Mouse (Mus musculus): ENCODE data around the gene Enkd1. TPM values are rescaled to one million over a fixed set of nuclear protein-coding genes. Genes with fewer than 3 reads are reported as not detected.

Gene Enkd1
- polyA plus RNA-seq (2014; fragmentation: Illumina TruSeq; extraction: RNeasy Lipid Tissue Mini Kit (QIAGEN cat#74804); ENCODE audit: low read depth, low replicate concordance) = 6.0 TPM

GRCm38 (mm10) chr8:105707498-105708403, at the start of gene Enkd1, which contains the start of gene 4933405L10Rik:
Enkd1 (minus strand) TSS chr8:105708210.
4933405L10Rik (plus strand) TSS chr8:105707655.

GRCm38 (mm10) chr8:105700966-105701824, 6.8 kb downstream of the Enkd1 start, which contains the start of the genes Acd and Pard6a:
Acd (minus strand) TSS chr8:105701102.
Pard6a (plus strand) TSS chr8:105701148.

DNA sequence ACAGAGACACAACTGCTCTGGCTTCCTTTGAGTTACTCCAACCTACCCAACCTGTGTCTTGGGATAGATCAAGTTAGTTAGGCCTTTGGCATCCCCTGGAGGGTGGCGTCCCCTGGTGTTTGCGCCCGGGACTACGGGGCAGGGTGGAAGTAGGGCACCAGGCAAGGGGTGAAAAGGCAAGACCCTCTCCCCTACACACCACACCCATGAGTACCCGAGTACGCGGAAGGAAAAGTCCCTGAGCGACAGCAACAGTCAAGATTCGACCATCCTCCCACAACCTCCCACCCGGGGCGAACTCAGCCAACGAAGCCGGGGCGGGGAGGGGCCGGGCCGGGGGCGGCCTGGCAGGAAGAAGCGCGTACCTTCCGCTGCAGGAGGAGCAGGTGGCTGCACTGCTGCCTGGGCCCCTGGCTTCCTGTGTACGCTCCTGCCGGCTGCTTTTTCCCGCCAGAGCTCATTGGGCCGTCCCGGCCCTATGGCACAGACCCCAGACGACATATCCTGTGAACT, 22.2 kb downstream of the Enkd1 start, which contains the start of gene Carmil2:
TSS of gene Carmil2 (plus strand) at position 479 of the 513 bp plus-strand sequence.

Other genes with a start within 250 kb of the Enkd1 start
- 75.1 TPM for gene Tppp3, start 236.7 kb downstream of the Enkd1 start, polyA plus RNA-seq (2014; fragmentation: Illumina TruSeq; extraction: RNeasy Lipid Tissue Mini Kit (QIAGEN cat#74804); ENCODE audit: low read depth, low replicate concordance)
- gene Zdhhc1, start 211.3 kb downstream of the Enkd1 start, polyA plus RNA-seq (2014; fragmentation: Illumina TruSeq; extraction: RNeasy Lipid Tissue Mini Kit (QIAGEN cat#74804); ENCODE audit: low read depth, low replicate concordance) = 32.3 TPM
- gene Hsd11b2, start 189.5 kb downstream of the Enkd1 start, polyA plus RNA-seq (2014; fragmentation: Illumina TruSeq; extraction: RNeasy Lipid Tissue Mini Kit (QIAGEN cat#74804); ENCODE audit: low read depth, low replicate concordance) = 1.1 TPM
- 128 TPM for gene Atp6v0d1, start 142.2 kb downstream of the Enkd1 start, polyA plus RNA-seq (2014; fragmentation: Illumina TruSeq; extraction: RNeasy Lipid Tissue Mini Kit (QIAGEN cat#74804); ENCODE audit: low read depth, low replicate concordance)
- 18.4 TPM for gene Ripor1, start 103.0 kb downstream of the Enkd1 start, polyA plus RNA-seq (2014; fragmentation: Illumina TruSeq; extraction: RNeasy Lipid Tissue Mini Kit (QIAGEN cat#74804); ENCODE audit: low read depth, low replicate concordance)
- 38.3 TPM for gene Ctcf, start 71.6 kb downstream of the Enkd1 start, polyA plus RNA-seq (2014; fragmentation: Illumina TruSeq; extraction: RNeasy Lipid Tissue Mini Kit (QIAGEN cat#74804); ENCODE audit: low read depth, low replicate concordance)
- not detected for gene Agrp, start 70.8 kb downstream of the Enkd1 start, polyA plus RNA-seq (2014; fragmentation: Illumina TruSeq; extraction: RNeasy Lipid Tissue Mini Kit (QIAGEN cat#74804); ENCODE audit: low read depth, low replicate concordance)
- 0.82 TPM for gene Carmil2, start 21.9 kb downstream of the Enkd1 start, polyA plus RNA-seq (2014; fragmentation: Illumina TruSeq; extraction: RNeasy Lipid Tissue Mini Kit (QIAGEN cat#74804); ENCODE audit: low read depth, low replicate concordance)
- gene Acd, start 7.1 kb downstream of the Enkd1 start, polyA plus RNA-seq (2014; fragmentation: Illumina TruSeq; extraction: RNeasy Lipid Tissue Mini Kit (QIAGEN cat#74804); ENCODE audit: low read depth, low replicate concordance) = 24.3 TPM
- 13.0 TPM for gene Pard6a, start 7.1 kb downstream of the Enkd1 start, polyA plus RNA-seq (2014; fragmentation: Illumina TruSeq; extraction: RNeasy Lipid Tissue Mini Kit (QIAGEN cat#74804); ENCODE audit: low read depth, low replicate concordance)
- gene 4933405L10Rik, start 555 bp downstream of the Enkd1 start, polyA plus RNA-seq (2014; fragmentation: Illumina TruSeq; extraction: RNeasy Lipid Tissue Mini Kit (QIAGEN cat#74804); ENCODE audit: low read depth, low replicate concordance) = 0.74 TPM
- 10.8 TPM for gene Gfod2, start 50.5 kb upstream of the Enkd1 start, polyA plus RNA-seq (2014; fragmentation: Illumina TruSeq; extraction: RNeasy Lipid Tissue Mini Kit (QIAGEN cat#74804); ENCODE audit: low read depth, low replicate concordance)
- 15.9 TPM for gene Ranbp10, start 119.1 kb upstream of the Enkd1 start, polyA plus RNA-seq (2014; fragmentation: Illumina TruSeq; extraction: RNeasy Lipid Tissue Mini Kit (QIAGEN cat#74804); ENCODE audit: low read depth, low replicate concordance)
- 5.6 TPM for gene Tsnaxip1, start 119.5 kb upstream of the Enkd1 start, polyA plus RNA-seq (2014; fragmentation: Illumina TruSeq; extraction: RNeasy Lipid Tissue Mini Kit (QIAGEN cat#74804); ENCODE audit: low read depth, low replicate concordance)
- gene Cenpt, start 145.1 kb upstream of the Enkd1 start, polyA plus RNA-seq (2014; fragmentation: Illumina TruSeq; extraction: RNeasy Lipid Tissue Mini Kit (QIAGEN cat#74804); ENCODE audit: low read depth, low replicate concordance) = 12.0 TPM
- gene Thap11, start 146.9 kb upstream of the Enkd1 start, polyA plus RNA-seq (2014; fragmentation: Illumina TruSeq; extraction: RNeasy Lipid Tissue Mini Kit (QIAGEN cat#74804); ENCODE audit: low read depth, low replicate concordance) = 24.7 TPM
- gene Nutf2, start 152.4 kb upstream of the Enkd1 start, polyA plus RNA-seq (2014; fragmentation: Illumina TruSeq; extraction: RNeasy Lipid Tissue Mini Kit (QIAGEN cat#74804); ENCODE audit: low read depth, low replicate concordance) = 71.3 TPM
- gene Edc4, start 172.7 kb upstream of the Enkd1 start, polyA plus RNA-seq (2014; fragmentation: Illumina TruSeq; extraction: RNeasy Lipid Tissue Mini Kit (QIAGEN cat#74804); ENCODE audit: low read depth, low replicate concordance) = 30.9 TPM
- gene Nrn1l, start 185.4 kb upstream of the Enkd1 start, polyA plus RNA-seq (2014; fragmentation: Illumina TruSeq; extraction: RNeasy Lipid Tissue Mini Kit (QIAGEN cat#74804); ENCODE audit: low read depth, low replicate concordance) = not detected
- 26.0 TPM for gene Pskh1, start 192.2 kb upstream of the Enkd1 start, polyA plus RNA-seq (2014; fragmentation: Illumina TruSeq; extraction: RNeasy Lipid Tissue Mini Kit (QIAGEN cat#74804); ENCODE audit: low read depth, low replicate concordance)
- gene Ctrl, start 225.7 kb upstream of the Enkd1 start, polyA plus RNA-seq (2014; fragmentation: Illumina TruSeq; extraction: RNeasy Lipid Tissue Mini Kit (QIAGEN cat#74804); ENCODE audit: low read depth, low replicate concordance) = 1.3 TPM
- 39.5 TPM for gene Psmb10, start 230.2 kb upstream of the Enkd1 start, polyA plus RNA-seq (2014; fragmentation: Illumina TruSeq; extraction: RNeasy Lipid Tissue Mini Kit (QIAGEN cat#74804); ENCODE audit: low read depth, low replicate concordance)
- 1.5 TPM for gene Lcat, start 235.2 kb upstream of the Enkd1 start, polyA plus RNA-seq (2014; fragmentation: Illumina TruSeq; extraction: RNeasy Lipid Tissue Mini Kit (QIAGEN cat#74804); ENCODE audit: low read depth, low replicate concordance)

Measured in adipose tissue, adult 10 weeks (tissue).